Mouse (Mus musculus) common myeloid progenitor, adult 5-6 weeks (primary cell): Measurements from ENCODE around the gene Kansl3. TPM values are rescaled to one million over a fixed set of nuclear protein-coding genes. Genes with fewer than 3 reads are reported as not detected.

Experiments used
- ATAC-seq: replicated peaks from 2 replicates; pipeline ENCODE4 v1.8.0; 2016; ENCODE audit warnings: low read depth, mild to moderate bottlenecking, moderate TSS enrichment, inconsistent platforms; ENCODE audit not compliant: poor library complexity, severe bottlenecking
- total RNA-seq: library from RNA; stranded (forward); fragments of 200-1000, 187-1606 nt; gene quantifications from 2 replicates; pipeline ENCODE4 v1.2.3, GENCODE M21; 2017

Kansl3 gene
- total RNA-seq, 1 experiment from 2014 or later = 25.7 TPM

DNA sequence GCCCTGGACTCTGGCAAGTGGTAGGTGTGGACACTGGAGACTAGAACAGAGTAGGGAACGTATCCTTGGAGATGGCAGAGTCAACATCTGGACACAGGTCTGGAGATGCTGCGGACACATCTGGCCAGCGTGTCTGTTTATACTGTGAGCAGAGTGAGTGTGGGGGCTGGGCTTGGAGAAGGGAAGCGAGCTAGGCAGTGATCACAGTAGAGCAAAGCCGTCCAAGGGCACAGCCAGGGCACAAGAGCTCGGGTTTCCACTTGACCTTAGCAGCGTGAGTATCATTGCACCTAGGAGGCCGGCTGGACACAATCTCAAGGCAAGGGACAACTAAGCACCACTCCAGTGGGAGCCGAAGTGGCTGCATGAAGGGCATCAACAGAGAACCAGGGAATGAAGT is 45.9 kb downstream of the Kansl3 start:
- no peak for ATAC-seq

GRCm38 (mm10) chr1:36321829-36322573 is 47.0 kb downstream of the Kansl3 start:
- peak; percentile 40; the same call in 1 of the 2 replicates for ATAC-seq

DNA sequence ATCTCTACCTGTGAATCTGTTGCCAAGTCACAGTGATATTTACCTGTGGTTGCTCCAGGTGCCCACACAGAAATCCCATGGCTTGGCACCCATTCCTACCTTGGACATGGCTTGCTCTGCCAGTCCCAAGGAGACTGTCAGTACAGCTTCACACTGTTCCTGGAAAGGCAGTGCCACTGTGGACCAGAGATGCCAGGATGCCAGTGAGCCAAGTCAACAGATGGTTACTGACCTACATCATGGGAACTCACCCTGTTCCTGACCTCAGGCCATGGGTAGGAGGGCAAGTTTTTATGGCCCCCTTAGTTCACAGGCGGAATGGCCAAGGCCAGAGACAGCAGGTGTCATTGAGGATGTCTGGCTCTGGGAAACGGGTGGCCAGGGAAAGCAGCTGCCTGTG is 47.8 kb downstream of the Kansl3 start:
- ATAC-seq = no peak

DNA sequence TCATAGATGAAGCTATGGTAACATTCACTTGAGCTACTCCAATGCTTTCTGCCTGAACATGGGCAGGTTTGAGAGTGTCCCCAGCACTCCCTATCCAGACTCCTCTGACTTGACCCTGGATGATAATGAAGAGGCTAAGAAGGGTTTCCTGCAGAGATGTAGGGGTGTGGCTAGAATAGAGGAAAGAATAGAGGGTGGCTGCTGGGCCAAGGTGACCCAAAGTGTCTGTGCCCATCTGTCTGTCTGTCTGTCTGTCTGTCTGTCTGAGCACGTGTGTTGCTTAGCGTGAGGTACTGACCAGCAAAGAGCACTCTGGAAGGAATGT is 53.2 kb downstream of the Kansl3 start:
- ATAC-seq = no peak

DNA sequence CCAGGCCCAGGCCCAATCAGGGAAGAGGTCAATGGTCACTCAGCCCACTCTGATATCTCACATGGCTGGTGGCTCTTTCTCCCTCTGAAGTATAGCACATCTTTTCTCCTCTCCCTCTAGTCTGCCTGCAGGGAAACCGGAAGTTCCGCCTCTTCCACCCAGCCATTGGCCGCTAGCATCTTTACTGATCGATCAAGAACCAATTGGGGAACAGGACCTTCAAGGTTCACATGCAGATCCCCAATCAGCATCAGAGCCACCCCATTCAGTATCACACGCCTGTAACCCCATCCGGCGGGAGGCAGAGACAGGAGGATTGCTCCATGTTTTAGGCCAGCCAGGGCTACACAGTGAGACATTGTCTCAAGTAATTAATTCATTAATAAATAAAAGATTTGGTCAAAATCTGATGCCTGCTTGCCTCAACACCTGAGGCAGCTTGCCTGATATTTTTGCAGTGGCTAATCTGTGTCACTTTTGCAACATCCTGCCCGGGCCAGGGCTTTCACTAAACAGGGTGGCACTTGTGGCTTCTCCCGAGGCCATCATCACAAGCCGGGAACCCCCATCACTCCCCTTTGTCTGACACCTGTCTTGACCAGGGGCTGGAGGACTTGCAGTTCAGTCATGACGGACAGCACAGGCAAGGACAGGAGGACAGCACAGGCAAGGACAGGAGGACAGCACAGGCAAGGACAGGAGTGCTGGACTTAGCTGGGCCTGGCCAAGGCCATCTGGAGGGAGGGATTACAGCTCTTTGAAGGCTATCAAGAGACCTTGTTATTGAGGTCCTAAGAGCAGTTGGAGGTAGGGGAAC is 53.8 kb downstream of the Kansl3 start:
- peak; percentile 20; the same call in 1 of the 2 replicates for ATAC-seq

GRCm38 (mm10) chr1:36309498-36309901 is 59.5 kb downstream of the Kansl3 start:
- peak; percentile 51 for ATAC-seq

- ATAC-seq = no peak
These were observed 60.0 kb downstream of the Kansl3 start for GRCm38 (mm10) chr1:36308966-36309475.

DNA sequence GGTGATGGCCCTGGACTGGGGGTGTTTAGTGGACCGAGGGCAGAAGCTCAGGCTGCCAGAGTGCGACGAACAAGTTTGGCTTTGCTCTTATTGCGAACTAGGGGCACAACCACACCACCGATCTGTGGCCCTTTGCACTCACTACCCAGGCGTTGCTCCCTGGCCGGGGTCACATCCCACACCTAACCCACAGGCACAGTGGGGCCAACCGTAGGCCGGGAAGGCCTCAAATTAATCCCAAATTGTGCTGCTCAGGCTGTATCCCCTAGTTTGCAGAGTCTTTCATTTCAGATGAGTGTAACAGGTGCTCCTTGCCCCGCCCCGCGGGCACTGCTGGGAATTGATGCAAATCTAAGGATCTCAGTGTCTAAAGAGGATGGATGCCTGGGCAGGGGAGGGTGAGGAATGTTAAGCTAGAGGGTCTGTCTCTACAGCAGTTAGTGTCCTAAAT is 60.5 kb downstream of the Kansl3 start:
- ATAC-seq = 0 out of 2 replicates have a peak, but pooled peaks have one; percentile 0

- ATAC-seq = peak; percentile 66
These were observed 61.3 kb downstream of the Kansl3 start, which contains the start of gene Arid5a for GRCm38 (mm10) chr1:36307495-36308280. Gene Arid5a, plus strand, starts transcription at chr1:36307733.

DNA sequence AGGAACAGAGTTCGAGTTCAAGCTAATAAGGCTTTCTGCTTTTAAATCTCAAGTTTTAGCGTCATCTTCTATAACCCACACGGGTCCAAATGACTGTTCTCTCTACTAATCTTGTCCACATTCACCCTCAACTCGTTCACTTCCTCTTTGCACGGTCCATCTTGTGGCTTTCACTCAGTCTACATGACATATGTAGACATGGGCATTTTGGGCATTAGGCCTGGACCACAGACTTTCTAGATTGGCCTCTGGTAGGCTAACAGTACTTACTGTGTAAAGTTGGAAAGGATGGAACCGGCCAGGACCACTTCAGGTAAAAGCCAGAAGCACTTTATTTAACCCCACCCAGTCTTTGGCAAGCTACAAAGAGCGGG is 61.9 kb downstream of the Kansl3 start:
- ATAC-seq = peak; percentile 9; the same call in 1 of the 2 replicates

GRCm38 (mm10) chr1:36306120-36306519 is 62.9 kb downstream of the Kansl3 start:
- no peak for ATAC-seq

DNA sequence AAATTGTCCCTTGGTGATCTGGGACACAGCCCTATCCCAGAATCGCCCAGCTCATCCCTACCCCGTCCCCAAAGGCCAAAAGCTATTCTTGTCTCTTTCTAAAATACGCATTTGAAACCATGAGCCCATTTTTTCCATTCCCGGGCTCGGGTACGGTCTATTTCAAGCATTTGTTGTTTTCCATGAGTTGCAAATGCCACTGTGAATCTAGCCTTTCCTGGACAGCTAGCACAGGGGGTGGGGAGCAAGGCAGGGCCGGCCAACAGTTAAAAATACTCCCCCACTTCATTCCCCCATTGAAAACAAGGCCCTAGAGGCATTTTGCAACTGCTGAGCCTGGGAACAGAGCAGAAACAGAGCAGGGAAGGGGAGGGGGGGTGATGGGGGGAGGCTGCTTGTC is 64.2 kb downstream of the Kansl3 start:
- ATAC-seq = no peak

DNA sequence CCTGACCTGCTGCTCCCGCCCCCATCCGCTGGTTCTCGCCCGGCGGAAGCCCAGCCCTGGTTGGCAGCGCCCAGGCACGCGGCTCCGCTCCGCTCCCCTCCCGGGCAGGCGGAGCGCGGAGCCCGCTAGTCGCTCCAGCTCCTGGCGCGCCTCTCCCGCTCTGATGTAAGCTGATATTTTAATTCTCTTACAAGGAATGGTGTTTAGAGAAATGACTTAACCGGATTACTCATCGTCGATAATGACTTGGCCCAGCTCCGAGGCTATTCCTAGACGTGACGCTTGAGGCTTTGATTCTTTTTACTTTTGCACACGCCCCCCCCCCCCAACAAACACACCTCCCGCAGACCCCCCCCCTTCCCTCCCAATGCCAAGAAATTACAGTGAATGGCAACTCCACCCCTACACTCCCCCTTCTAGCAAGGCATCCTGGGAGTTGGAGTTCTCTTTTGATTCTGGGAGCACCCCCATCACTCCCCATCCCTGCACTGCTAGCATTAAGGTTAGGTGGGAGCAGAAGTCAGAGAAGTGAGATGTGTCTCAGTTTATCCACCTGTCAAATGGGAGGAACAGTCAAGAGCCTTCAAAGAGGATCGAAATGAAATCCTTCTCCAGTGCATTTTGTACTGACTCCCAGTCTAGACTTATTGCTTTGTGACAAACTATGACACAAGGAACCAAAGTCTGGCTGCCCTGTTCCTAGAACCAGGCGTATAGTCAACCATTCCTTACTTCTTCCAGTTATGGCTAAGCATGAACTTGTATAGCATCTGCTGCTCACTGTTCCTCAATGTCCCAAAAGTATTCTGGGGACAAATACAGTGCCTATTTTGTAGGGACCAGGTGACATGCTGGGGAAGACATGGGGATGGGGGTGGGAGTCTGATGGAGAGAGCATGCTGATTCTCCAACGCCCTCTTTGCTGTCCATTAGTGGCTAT is 65.3 kb downstream of the Kansl3 start:
- ATAC-seq = no peak

DNA sequence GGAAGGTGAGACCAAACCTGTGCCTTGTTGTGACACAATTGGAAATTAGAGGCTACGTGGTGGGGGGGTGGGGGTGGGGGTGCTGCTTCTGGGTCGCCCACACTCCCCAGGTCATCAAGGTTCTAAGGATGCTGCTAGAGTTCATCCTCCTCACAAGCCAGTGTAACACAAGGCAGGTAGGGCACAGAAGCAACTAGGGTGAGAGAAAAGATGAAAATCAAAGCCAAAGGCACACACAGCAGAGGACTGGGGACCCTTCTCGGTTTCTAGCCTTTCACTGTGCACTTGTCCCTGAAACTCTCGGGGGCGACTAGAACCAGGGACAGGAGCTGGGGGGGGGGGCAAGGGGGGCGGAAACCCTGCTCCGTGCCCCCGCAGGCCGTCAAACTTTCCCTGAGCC is 66.0 kb downstream of the Kansl3 start:
- no peak for ATAC-seq

DNA sequence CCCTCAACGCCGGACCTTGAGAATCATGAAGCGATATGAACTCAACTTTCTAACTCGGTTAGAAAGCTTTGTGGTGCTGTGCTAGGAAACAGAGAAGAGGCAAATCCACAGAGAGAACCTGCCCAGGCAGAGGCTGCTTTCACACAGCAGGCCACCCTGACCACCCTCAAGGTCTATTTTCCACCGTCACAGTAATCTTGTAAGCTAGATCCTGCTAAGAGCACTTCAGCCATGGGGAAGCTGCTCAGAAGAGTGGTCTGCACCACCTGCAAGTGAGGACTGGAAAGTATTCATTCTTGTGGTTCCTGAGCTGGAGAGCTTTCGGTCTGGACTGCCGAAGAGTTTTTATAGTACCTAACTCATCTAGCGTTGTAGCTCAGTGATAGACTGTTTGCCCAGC is 66.7 kb downstream of the Kansl3 start:
- no peak for ATAC-seq

GRCm38 (mm10) chr1:36300486-36300885 is 68.5 kb downstream of the Kansl3 start:
- ATAC-seq = no peak

DNA sequence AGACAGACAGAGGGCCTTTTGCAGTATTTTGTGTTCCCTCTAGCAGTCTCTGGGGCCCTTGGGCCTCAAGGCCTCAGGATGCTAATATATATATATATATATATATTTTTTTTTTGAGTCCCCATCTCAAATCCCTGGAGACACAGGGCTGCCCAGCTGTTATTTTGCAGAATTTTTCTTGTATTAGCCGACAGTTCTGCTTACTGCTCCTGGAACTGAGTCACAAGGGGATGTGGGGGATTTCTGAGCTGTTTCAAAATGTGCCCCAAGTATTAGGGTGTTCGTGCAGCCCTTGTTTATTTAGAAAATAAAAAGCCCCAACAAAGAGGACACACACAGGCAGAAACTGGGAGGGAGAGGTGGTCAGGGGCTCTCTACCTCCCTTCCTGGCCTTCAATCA is 69.3 kb downstream of the Kansl3 start:
- ATAC-seq = no peak

DNA sequence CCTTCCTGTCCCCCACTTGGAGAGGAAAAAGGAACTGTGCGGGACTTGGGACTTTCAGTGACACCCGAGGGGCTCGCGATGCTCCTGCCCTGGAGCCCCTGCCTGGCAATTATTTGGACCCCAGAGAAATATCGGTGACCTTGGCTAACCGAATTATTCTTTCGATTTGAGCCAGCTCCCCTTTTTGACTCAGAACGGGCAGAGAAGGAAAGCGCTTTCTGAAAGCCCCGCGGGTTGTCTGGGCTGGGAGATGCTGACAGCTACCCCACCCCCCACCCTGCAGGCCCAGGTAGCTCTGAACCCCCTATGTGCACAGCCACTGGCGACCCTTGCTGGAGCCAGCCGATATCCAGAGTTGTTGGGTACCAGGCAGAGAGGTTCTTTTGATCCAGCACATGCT is 69.9 kb downstream of the Kansl3 start:
- ATAC-seq = no peak

DNA sequence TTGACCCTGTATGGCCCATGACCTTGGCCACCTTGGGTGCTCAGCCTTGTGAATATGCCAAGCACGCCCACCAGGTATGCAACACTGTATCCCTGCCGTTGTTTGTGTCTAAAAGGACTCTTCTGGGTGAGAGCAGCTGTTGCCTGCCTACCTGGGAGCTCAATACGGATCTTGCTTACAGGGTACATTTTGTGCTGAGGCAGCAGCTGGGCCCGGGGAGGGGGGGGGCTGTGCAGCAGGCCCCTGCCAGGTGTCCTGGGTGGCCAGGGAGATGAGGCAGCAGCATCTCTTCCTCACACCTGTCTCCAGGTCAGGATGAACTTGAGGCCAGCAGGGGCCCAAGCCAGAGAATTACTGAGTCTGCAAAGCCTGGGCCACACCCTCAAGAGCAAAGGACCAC is 70.9 kb downstream of the Kansl3 start:
- ATAC-seq = no peak
